Mouse (Mus musculus) brain, embryonic 14.5 days (tissue): Measurements from ENCODE around the gene Poldip3. TPM values are rescaled to one million over a fixed set of nuclear protein-coding genes. Genes with fewer than 3 reads are reported as not detected.

Source experiments
- DNase-seq: peaks from one replicate; pipeline ENCODE4 v3.0.0-alpha.2; 2011; ENCODE audit warnings: low read depth
- CTCF ChIP-seq: fragments of 200-500 bp; IDR thresholded peaks from 2 replicates; pipeline ENCODE4 v1.5.1; 2012; ENCODE audit warnings: inconsistent platforms, mild to moderate bottlenecking, moderate library complexity, borderline replicate concordance; ENCODE audit not compliant: insufficient read depth, insufficient read length; ENCODE audit errors: extremely low read depth
- POLR2A ChIP-seq: fragments of 200-500 bp; IDR thresholded peaks from 2 replicates; pipeline ENCODE4 v1.6.1; 2012; ENCODE audit warnings: mild to moderate bottlenecking, inconsistent platforms, borderline replicate concordance; ENCODE audit not compliant: poor library complexity, insufficient read depth, insufficient read length, severe bottlenecking; ENCODE audit errors: extremely low read depth
- polyA plus RNA-seq: library from polyadenylated mRNA; depleted of rRNA; stranded (reverse); fragments of >200 nt; gene quantifications from 2 replicates; pipeline ENCODE4 v1.2.3, GENCODE M21; 2012

Poldip3 gene
- polyA plus RNA-seq, 1 experiment, result 101 TPM

DNA sequence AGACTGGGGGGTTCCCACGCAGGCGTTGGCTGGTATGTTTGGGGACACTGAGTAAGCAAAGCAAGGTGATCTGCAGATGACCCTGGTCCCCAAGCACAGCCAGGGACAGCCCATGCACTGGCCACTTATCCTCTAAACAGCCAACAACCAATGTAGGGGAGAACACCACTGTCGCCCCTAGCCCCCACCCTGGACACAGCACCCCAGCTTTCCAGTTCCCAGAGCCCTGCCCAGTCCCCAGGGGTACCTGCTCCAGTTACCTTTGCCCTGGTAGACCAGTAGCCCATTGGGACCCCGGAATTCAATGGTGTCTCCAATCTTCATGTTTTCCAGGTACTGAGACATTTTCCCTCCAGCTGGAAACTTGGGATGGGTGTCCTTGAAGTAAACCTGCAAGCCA is 11.4 kb upstream of the Poldip3 start:
- DNase-seq, result no peak
- TF ChIP-seq CTCF (no peak), POLR2A (no peak)

DNA sequence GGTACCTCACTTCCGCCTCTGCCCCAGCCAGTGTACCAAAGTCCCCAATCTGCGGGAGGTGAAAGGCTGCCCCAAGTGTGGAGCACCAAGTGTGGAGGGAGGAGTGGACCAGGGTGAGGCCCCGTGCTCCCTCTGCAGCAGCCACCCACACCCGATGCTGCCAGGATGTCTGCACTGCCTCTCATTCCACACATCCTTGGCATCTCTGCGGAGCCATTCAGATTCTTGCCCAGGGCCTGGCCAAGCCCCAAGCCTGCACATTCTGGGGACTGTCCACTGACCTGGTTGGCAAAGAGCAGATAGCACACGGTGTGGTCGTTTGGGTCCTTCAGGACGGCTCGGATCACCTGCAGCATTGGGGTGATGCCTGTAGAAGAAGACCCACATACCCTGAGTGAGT is 10.6 kb upstream of the Poldip3 start:
- TF ChIP-seq POLR2A (no peak), CTCF (no peak)
- DNase-seq, result no peak

DNA sequence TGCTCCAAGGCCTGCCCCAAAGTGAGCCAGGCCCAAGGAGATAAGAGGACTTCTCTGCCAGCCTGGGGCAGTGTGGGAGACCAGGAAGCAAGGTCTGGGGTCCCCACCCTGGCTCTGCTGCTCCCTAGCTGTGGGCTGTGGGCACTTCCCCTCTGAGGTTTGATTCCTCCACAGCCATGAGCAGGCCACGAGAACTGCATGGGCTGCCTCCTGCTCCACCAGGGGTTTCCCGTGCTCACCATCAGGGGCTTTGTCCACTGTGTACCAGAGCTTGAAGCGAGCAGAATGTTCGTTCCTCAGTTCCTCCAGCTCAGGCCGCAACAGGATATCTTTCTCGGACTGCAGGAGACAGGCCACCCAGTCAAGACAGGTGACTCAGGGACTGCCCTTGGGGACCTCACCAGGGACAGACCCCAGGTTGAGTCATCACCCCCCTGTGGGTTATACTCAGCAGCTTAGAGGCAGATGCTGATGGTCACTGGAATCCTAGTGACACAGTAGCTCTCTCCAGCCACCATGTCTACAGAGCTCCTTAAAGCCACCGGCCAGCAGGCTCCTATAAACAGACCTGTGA is 9.5 kb upstream of the Poldip3 start:
- no peak for TF ChIP-seq CTCF
- no peak for TF ChIP-seq POLR2A
- no peak for DNase-seq

DNA sequence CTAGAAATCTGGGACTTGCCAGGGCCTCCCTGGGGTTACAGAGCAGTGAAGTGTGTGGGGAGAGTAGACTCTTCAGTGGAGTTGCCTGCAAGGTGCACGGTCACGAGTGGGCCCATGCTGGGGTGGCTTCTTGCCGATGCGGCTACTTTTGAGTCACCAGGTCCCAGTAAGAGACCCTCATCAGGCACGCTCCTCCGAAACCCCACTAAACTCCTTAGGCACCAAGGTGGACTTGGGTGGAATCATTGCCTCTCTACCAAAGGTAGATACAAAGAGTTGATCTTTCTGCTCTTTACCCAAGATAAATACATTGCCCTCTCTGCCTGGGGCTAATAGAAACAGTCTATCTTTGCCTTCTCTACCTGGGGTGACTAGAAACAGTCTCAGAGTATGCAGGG is 8.5 kb upstream of the Poldip3 start:
- no peak for DNase-seq
- TF ChIP-seq CTCF (no peak), POLR2A (no peak)

DNA sequence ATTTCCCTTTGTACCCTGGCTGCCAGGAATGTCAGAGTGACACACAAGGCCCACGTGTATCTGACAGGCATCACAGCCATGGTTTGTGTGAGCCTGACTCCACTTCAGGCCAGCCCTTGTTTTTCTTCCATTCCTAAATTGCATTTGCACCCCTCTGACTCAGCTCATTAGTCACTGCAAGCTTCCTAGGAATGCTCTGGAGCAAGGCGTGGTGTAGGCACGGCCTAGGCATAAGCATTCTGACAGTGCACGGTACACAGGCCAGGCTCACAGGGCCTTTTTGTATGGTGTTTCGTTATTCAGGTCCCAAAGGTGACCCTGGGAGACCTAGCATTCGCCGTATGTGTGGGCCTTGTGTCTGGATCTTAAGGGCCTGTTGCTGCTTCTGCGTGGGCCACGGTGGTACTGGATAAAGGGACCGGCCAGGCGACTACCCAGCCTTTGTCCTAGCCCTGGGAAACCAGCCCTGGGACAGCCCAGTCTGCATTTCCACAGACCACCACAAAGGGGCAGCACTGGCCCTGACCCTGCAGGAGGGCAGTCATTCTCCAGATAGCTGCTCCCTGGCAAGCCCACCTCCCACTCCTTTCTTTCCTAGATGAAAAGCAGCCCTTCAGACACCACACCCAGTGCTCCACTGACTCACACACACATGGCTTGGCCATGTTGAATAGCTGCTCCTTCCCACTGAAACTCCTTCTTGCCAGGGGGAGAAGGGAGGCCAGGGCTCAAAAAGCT is 7.9 kb upstream of the Poldip3 start:
- TF ChIP-seq CTCF (peak; percentile 69), POLR2A (no peak)
- DNase-seq, result peak; percentile 38

DNA sequence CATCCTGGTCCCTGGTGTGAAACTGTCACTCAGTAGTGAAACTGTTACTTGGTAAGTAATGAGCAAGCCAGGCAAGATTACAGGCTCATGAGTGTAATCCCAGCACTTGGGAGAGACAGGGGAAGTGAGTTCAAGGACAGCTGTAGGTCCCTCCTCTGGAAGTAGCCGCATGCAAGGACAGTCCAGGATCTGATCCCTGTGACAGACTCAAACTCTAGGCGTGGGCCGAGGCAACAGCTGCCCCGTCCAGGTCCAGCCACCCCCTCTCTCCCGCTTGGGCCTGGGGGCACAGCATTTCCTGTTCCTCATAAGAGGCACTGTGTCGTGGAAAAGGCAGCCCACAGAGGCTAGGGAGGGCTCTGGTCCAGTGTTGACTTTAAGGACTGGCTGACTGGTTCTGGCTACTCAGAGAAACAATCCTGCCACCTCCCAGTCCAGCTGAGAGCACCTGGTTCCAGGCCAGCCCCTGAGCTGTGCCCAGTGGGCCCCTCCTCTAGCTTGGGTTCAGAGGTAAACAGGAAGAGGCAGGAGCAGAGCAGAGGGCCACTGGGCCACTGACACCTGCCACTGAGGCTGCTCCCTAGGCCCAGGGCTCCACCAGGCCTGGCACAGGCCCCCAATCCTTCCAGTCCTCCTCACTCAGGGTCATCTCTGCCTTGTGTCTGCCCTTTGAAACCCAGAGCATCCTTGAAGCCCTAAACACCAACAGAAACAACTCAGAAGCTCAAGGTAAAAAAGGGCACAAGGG is 6.7 kb upstream of the Poldip3 start:
- TF ChIP-seq POLR2A, result no peak
- no peak for TF ChIP-seq CTCF
- DNase-seq, result no peak

DNA sequence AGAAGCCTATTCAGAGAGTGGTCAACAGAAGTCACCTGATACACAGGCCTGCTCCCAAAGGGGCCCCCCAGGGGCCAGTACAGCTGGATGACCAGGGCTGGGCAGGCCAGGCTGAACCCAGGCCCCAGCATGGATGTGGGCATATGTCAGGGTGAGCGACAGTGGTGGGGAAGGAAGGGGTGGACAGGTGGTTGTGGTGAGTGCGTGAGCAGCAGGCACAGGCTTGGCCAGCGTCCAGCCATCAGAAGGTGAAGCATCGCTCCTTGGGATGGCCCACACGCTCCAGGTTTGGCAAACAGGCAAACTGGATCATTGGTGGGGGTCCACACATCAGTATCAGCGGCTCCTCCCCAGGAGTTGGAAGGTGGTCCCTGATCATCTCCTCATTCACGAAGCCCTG is 5.1 kb upstream of the Poldip3 start:
- TF ChIP-seq POLR2A (no peak), CTCF (no peak)
- DNase-seq, result no peak

DNA sequence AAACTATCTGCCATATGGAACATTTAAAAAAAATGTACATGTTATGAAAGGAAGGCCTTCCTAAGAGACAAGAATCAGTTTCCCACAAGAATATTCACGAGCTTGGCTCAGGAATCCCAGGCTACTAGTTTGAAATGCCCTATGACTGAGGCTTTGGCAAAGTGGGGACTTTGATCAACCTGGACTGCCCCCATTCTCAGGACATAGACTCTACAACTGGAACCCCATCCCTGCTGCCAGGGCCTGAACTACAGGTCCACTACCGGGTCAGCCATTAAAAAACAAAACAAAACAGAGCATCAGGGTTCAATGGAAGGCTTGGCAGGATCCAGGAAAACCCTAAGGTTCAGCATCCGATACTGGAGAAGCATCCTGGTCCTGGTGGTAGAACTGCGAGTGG is 1.5 kb upstream of the Poldip3 start:
- no peak for DNase-seq
- TF ChIP-seq CTCF (no peak), POLR2A (no peak)

DNA sequence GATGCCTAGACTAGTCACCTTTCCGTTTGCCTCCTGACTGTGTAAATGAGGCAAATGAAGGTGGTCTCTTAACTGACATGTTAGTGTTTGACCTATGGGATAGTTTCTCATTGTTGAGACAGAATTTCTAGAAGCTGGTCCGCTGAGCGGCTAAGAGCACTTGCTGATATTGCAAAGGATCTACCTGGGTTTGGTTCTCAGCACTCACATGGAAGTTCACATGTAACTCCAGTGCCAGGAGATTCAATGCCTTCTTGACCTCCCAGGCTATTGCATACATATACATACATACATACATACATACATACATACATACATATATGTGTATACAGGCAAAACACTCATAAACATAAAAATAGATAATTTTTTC is 874 bp upstream of the Poldip3 start:
- no peak for DNase-seq
- TF ChIP-seq POLR2A, result no peak
- no peak for TF ChIP-seq CTCF

DNA sequence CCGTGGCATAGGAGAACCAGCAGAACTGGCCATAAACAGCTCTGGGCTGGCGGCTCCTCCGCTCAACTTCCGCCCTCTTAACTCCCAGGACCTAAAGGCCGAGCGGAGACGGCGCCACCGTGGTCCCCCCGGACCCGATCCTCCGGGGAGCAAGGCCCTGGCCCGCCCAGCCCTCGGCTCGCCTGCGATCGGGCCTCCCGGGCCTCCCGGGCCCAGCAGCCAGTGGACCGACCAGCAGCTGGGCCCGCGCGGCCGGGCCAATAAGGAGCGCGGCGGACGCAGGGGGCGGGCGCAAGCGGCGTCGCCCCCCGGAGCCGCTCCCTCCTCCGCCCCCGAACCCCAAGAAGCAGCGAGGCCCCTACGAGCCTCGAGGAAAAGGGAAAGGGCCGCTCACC is 386 bp downstream of the Poldip3 start:
- TF ChIP-seq CTCF (no peak), POLR2A (no peak)
- DNase-seq, result no peak

DNA sequence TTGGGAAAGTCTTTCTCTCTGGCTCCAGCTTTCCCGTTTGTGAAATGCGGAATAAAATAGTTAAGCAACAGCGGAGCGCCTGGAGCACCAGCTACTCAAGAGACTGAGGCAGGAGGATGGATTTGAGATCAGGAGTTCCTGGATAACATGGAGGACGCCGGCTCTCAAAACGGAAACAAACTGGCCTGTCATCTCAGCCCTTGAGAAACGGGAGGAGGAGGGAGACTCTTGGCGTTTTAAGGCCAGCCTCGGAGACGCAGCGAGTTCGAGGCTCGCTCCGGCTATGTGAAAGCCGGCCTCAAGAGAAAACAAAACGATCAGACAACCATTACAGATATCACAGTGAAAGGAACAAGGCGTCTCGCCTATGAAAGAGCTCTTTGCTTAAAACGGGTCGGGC is 789 bp downstream of the Poldip3 start:
- no peak for DNase-seq
- TF ChIP-seq POLR2A (no peak), CTCF (no peak)

DNA sequence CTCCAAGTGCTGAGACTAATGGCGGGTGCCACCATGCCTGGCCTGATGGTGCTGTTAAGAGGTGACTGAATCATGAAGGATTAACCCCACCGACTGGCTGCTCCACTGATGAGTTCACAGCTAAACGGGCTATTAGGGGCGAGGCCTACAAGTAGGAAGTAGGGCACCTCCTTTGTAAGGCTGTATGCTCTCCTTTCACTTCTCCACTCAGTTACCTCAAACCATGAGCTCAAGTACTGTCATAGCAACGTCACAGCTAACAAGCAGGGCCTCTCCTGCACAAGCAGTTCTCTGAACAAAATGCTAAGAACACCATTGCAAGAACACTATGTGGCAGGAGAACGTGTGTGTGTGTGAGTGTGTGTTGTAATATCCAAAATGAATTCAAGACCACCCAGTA is 3.6 kb downstream of the Poldip3 start:
- TF ChIP-seq CTCF (no peak), POLR2A (no peak)
- DNase-seq, result no peak

DNA sequence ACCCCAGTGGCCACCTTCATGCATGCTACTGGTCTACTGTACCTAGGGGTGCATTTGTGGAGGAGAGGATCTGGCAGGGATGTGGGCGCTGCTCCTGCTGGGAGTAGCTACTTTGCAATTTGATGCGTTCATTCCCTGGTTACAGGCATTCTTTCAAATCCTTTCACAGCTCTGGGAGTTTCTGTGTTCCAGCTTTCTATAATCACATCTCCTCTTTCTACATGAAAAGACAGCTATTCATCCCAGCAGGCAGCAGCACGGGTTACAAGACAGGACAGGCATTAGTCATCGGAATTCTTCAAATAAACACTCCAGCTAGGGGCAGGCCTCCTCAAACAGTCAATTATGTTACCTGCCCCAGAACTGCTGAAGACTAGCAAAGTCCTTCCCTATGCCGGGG is 6.3 kb downstream of the Poldip3 start:
- TF ChIP-seq POLR2A (no peak), CTCF (no peak)
- peak; percentile 50 for DNase-seq
